Mouse (Mus musculus) stomach, embryonic 16.5 days (tissue): ENCODE measurements around the gene Cd300ld. TPM values are rescaled to one million over a fixed set of nuclear protein-coding genes. Genes with fewer than 3 reads are reported as not detected.
"Not testable (repeated sequence)": the region's sequence is repeated elsewhere in the genome, so short reads cannot be mapped to it uniquely, and the experiment has no call there.

ENCODE experiments used
- ATAC-seq: fragments of 200-750 bp; cut with Nextera tagmentation; 2 replicates; pipeline ENCODE4 v1.8.0; 2017; ENCODE audit warnings: moderate number of reproducible peaks, moderate TSS enrichment; ENCODE audit not compliant: insufficient read depth, low FRiP score
- H3K27ac ChIP-seq: fragments of 300-500 bp; sonication (generic); 2 replicates; pipeline ENCODE4 v1.5.1; 2014; ENCODE audit warnings: low read length
- H3K27me3 ChIP-seq: fragments of 300-500 bp; sonication (generic); 2 replicates; pipeline ENCODE4 v1.6.1; 2014; ENCODE audit warnings: low read length, control low read depth, mixed read lengths; ENCODE audit not compliant: control insufficient read depth, insufficient read depth
- H3K36me3 ChIP-seq: fragments of 300-500 bp; sonication (generic); 2 replicates; pipeline ENCODE4 v1.6.1; 2014; ENCODE audit warnings: low read length; ENCODE audit not compliant: control insufficient read depth, insufficient read depth
- H3K4me1 ChIP-seq: fragments of 300-500 bp; sonication (generic); 2 replicates; pipeline ENCODE4 v1.6.1; 2014; ENCODE audit warnings: low read length, control low read depth, mixed read lengths; ENCODE audit not compliant: control insufficient read depth, insufficient read depth
- H3K4me2 ChIP-seq: fragments of 300-500 bp; sonication (generic); 2 replicates; pipeline ENCODE4 v1.6.1; 2014; ENCODE audit warnings: low read depth, low read length, mixed read lengths
- H3K4me3 ChIP-seq: fragments of 300-500 bp; sonication (generic); replicated peaks from 2 replicates; pipeline ENCODE4 v1.5.1; 2014; ENCODE audit warnings: mild to moderate bottlenecking, low read length
- H3K9ac ChIP-seq: fragments of 300-500 bp; sonication (generic); 2 replicates; pipeline ENCODE4 v1.6.1; 2014; ENCODE audit warnings: low read length
- H3K9me3 ChIP-seq: fragments of 300-500 bp; sonication (generic); replicated peaks from 2 replicates; pipeline ENCODE4 v1.6.1; 2016; ENCODE audit warnings: low read length, control low read depth; ENCODE audit not compliant: control insufficient read depth
- WGBS: fragments of 180-500 bp; shearing (Covaris S2); extraction: QIAGEN DNeasy Blood & Tissue Kit; methylation state at CpG from one replicate; pipeline ENCODE4 v1.1.7; 2014; 5-methylcytosine and 5-hydroxymethylcytosine counted together
- polyA plus RNA-seq: library from polyadenylated mRNA; unstranded; fragments of >200 nt; fragmentation: Nextera tagmentation; extraction: Ambion mirVana; gene quantifications from 2 replicates; pipeline ENCODE4 v1.2.1, GENCODE M21; 2015

Gene Cd300ld
- 0.46 and 0.67 TPM in 2 replicates for polyA plus RNA-seq

- Histone ChIP-seq H3K9ac (no peak within 1 kb of the TSS), H3K27ac (no peak within 1 kb of the TSS), H3K36me3 (no peaks in the 10 kb centered on the region), H3K4me3 (no peak within 1 kb of the TSS), H3K9me3 (no peaks in the 10 kb centered on the region), H3K4me2 (no peak within 1 kb of the TSS), H3K27me3 (no peaks in the 10 kb centered on the region), H3K4me1 (no peaks in the 10 kb centered on the region)
- WGBS = 69% methylated on average over 4 of the region's 4 CpGs
- ATAC-seq = no peak
These were observed at the start of gene Cd300ld for GRCm38 (mm10) chr11:114989793-114990192. Gene Cd300ld (minus strand): TSS chr11:114989922.

- not testable (repeated sequence) for H3K9ac ChIP-seq, H3K4me2 ChIP-seq, H3K4me3 ChIP-seq, H3K27me3 ChIP-seq, H3K9me3 ChIP-seq, ATAC-seq, H3K36me3 ChIP-seq, H3K4me1 ChIP-seq, H3K27ac ChIP-seq
- no CpG with 5 or more reads among the region's 6 CpGs for WGBS
These were observed 47.9 kb upstream of the Cd300ld start, which contains the start of gene Cd300ld5 for GRCm38 (mm10) chr11:115037669-115038068. Gene Cd300ld5 (minus strand): TSS chr11:115037769.

- not testable (repeated sequence) for H3K4me2 ChIP-seq, H3K4me3 ChIP-seq, H3K9me3 ChIP-seq, H3K36me3 ChIP-seq, H3K9ac ChIP-seq, H3K27ac ChIP-seq, H3K4me1 ChIP-seq, ATAC-seq, H3K27me3 ChIP-seq
- WGBS = no CpG with 5 or more reads among the region's 6 CpGs
These were observed 37.2 kb upstream of the Cd300ld start, which contains the start of gene Cd300ld4 for GRCm38 (mm10) chr11:115026912-115027311. Gene Cd300ld4 (minus strand): TSS chr11:115027012.

- not testable (repeated sequence) for H3K9me3 ChIP-seq, H3K4me1 ChIP-seq, ATAC-seq, H3K9ac ChIP-seq, H3K4me2 ChIP-seq, H3K4me3 ChIP-seq, H3K27ac ChIP-seq, H3K27me3 ChIP-seq, H3K36me3 ChIP-seq
- no CpG with 5 or more reads among the region's 7 CpGs for WGBS
These were observed 26.4 kb upstream of the Cd300ld start, which contains the start of gene Cd300ld2 for GRCm38 (mm10) chr11:115016093-115016492. Gene Cd300ld2 (minus strand): TSS chr11:115016193.

- H3K9ac ChIP-seq = no peak overlapping the region
- 78% methylated on average over 5 of the region's 5 CpGs for WGBS
- no peaks in the 10 kb centered on the region for H3K4me1 ChIP-seq
- ATAC-seq = no peak
- no peaks in the 10 kb centered on the region for H3K36me3 ChIP-seq
- H3K9me3 ChIP-seq = no peaks in the 10 kb centered on the region
- H3K27me3 ChIP-seq = no peaks in the 10 kb centered on the region
- 0 out of 2 replicates have a peak overlapping the region, but pooled peaks have one; percentile 42 for H3K27ac ChIP-seq
- H3K4me2 ChIP-seq = no peak overlapping the region
- no peak overlapping the region for H3K4me3 ChIP-seq
These were observed 14.3 kb upstream of the Cd300ld start for GRCm38 (mm10) chr11:115004070-115004469.

- H3K9me3 ChIP-seq = no peaks in the 10 kb centered on the region
- no peaks in the 10 kb centered on the region for H3K36me3 ChIP-seq
- 75% methylated on average over 7 of the region's 7 CpGs for WGBS
- no peak within 1 kb of the TSS for H3K4me2 ChIP-seq
- H3K27me3 ChIP-seq = no peaks in the 10 kb centered on the region
- no peak within 1 kb of the TSS for H3K27ac ChIP-seq
- no peak within 1 kb of the TSS for H3K4me3 ChIP-seq
- H3K4me1 ChIP-seq = no peaks in the 10 kb centered on the region
- no peak within 1 kb of the TSS for H3K9ac ChIP-seq
- no peak for ATAC-seq
These were observed 11.8 kb upstream of the Cd300ld start, which contains the start of gene Cd300c2 for GRCm38 (mm10) chr11:115001474-115002040. Gene Cd300c2 (minus strand): TSS chr11:115001880.

- H3K27ac ChIP-seq = no peak overlapping the region
- WGBS = 52% methylated on average over 4 of the region's 4 CpGs
- no peaks in the 10 kb centered on the region for H3K4me1 ChIP-seq
These were observed 7.9 kb downstream of the Cd300ld start for GRCm38 (mm10) chr11:114981866-114982265.

GRCm38 (mm10) chr11:114972726-114973125 lies 17.0 kb downstream of the Cd300ld start:
- ATAC-seq = no peak
- H3K9ac ChIP-seq = no peak overlapping the region
- no peaks in the 10 kb centered on the region for H3K27me3 ChIP-seq
- H3K27ac ChIP-seq = no peak overlapping the region
- no peak overlapping the region for H3K4me3 ChIP-seq
- WGBS = 74% methylated on average over 10 of the region's 10 CpGs
- no peak overlapping the region for H3K4me2 ChIP-seq
- H3K9me3 ChIP-seq = no peaks in the 10 kb centered on the region
- H3K36me3 ChIP-seq = no peaks in the 10 kb centered on the region
- H3K4me1 ChIP-seq = no peaks in the 10 kb centered on the region

More at GRCm38 (mm10) chr11:114981866-114982265, 7.9 kb downstream of the Cd300ld start:
- H3K27me3 ChIP-seq = no peaks in the 10 kb centered on the region
- H3K36me3 ChIP-seq = no peaks in the 10 kb centered on the region
- H3K9me3 ChIP-seq = 0 out of 2 replicates have a peak, but pooled peaks cover 4% of the 10 kb centered on the region
- no peak overlapping the region for H3K4me3 ChIP-seq
- H3K9ac ChIP-seq = no peak overlapping the region
- no peak for ATAC-seq
- H3K4me2 ChIP-seq = no peak overlapping the region

GRCm38 (mm10) chr11:114968752-114969207 lies 20.9 kb downstream of the Cd300ld start, which contains the start of gene Cd300c:
Gene Cd300c (minus strand): TSS chr11:114969157.
- Histone ChIP-seq H3K4me2 (no peak within 1 kb of the TSS), H3K27me3 (no peaks in the 10 kb centered on the region), H3K9me3 (no peaks in the 10 kb centered on the region), H3K9ac (no peak within 1 kb of the TSS), H3K27ac (no peak within 1 kb of the TSS), H3K4me3 (no peak within 1 kb of the TSS), H3K36me3 (no peaks in the 10 kb centered on the region), H3K4me1 (no peaks in the 10 kb centered on the region)
- WGBS = 76% methylated on average over 9 of the region's 9 CpGs
- ATAC-seq = no peak
